Mouse (Mus musculus): Measurements from ENCODE around the gene P2rx6. TPM values are rescaled to one million over a fixed set of nuclear protein-coding genes. Genes with fewer than 3 reads are reported as not detected.
A peak's percentile ranks its signal among the peaks of the same experiment; 100 is the strongest.
"Not testable (repeated sequence)": the region's sequence is repeated elsewhere in the genome, so short reads cannot be mapped to it uniquely, and the experiment has no call there.

Gene P2rx6
- polyA plus RNA-seq, 1 experiment from 2014 or later: 0.08 TPM

DNA sequence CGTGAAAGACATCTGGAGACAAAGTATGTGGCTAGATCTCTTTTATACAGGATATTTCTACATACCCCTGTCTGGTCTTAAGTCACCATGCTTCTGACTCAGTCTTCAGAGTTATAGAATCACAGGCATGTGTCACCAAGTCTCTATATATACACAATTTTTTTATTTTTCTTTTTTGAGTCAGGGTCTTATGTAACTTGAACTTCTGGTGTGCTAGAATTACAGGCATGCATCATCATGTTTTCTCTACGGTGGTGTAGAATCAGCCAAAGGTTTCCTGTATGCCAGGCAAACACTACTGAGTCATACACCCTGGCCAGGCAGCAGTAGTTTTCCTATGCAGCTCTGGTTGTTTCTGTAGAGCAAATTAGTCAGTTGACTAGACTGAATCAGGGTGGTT is 19.1 kb upstream of the P2rx6 start:
- Histone ChIP-seq H3K4me2 (no peak overlapping the region), H3K9ac (no peak overlapping the region), H3K36me3 (no peaks in the 10 kb centered on the region), H3K4me3 (no peak overlapping the region), H3K27ac (no peak overlapping the region), H3K27me3 (replicated peaks) (peaks cover 39% of the 10 kb centered on the region), H3K4me1 (no peaks in the 10 kb centered on the region), H3K9me3 (replicated peaks) (no peaks in the 10 kb centered on the region; the same call in 1 of the 2 replicates)
- no peak for ATAC-seq
- 58% methylated on average over 2 of the region's 2 CpGs for whole genome bisulfite sequencing (ENCODE audit: insufficient replicate concordance)

DNA sequence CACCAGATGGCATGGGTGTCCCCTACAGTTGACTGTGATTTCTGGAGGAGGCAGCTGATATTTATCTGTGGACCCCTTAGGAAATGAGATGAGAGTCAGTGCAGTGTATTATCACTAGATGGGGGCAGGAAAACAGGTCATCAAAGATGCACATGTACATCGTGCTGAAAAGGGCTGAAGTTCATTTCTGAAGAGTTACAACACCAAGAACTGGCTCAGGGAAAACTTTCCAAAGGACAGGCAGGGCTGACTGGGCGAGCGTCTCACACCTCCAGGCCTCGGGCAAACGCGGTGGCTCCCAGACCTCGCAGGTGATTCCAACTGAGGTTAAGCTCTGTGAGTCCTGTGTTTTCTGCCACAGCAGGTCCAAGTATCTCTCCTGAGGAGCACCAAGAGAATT is 8.8 kb upstream of the P2rx6 start:
- 0 out of 2 replicates have a peak, but pooled peaks cover 12% of the 10 kb centered on the region for H3K27me3 ChIP-seq (replicated peaks)
- H3K4me3 ChIP-seq: no peak overlapping the region
- peaks cover 39% of the 10 kb centered on the region for H3K4me1 ChIP-seq
- no peak for ATAC-seq
- H3K36me3 ChIP-seq: no peaks in the 10 kb centered on the region
- H3K27ac ChIP-seq: no peak overlapping the region
- no peak overlapping the region for H3K9ac ChIP-seq
- H3K4me2 ChIP-seq: no peak overlapping the region
- no peaks in the 10 kb centered on the region for H3K9me3 ChIP-seq (replicated peaks)
- 50% methylated on average over 7 of the region's 7 CpGs for WGBS (ENCODE audit: insufficient replicate concordance)

DNA sequence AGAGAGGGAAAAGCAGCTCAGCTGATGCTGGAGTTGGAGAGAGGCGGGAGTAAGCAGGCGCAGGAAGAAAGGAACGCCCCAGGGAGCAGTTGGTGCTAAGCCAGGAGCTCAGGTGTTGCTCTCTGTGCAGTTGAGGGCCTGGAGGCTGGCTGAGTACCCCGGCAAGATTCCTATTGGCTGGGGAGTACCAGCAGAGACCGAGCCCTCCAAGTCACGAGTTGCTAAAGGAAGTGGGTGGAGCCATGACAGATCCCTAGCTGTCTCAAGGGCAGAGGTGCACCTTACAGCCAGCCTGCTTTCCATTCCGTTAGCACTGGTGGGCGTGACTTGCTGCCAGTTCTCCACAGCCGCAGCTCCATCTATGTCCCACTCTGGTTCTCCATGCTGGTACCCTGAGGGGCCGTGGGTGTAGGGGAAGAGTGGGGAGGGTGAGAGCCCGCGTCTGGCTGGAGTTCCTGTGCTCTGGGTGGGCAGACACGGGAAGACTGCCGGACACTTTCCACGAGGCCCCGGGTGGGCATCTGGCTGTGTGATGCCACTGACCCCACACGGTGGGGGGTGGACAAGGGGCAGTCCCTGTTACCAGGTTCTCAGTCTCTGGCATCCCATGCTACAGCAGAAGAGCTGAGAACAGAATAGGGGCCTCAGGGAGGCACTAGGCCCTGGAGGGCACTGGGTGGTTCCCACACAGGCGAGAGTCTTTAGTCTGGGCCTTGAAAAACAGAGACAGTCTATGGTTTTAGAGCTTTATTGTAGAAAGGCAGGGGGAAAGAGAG is 7.6 kb upstream of the P2rx6 start:
- peak overlapping the region; percentile 55 for H3K4me3 ChIP-seq
- peak overlapping the region; percentile 68 for H3K9ac ChIP-seq
- no peaks in the 10 kb centered on the region for H3K36me3 ChIP-seq
- ATAC-seq: peak; percentile 90
- peaks cover 10% of the 10 kb centered on the region; the same call in 1 of the 2 replicates for H3K27me3 ChIP-seq (replicated peaks)
- 15% methylated on average over 18 of the region's 18 CpGs for WGBS (ENCODE audit: insufficient replicate concordance)
- peaks cover 51% of the 10 kb centered on the region for H3K4me1 ChIP-seq
- H3K27ac ChIP-seq: peak overlapping the region; percentile 91
- H3K4me2 ChIP-seq: peak overlapping the region; percentile 91
- H3K9me3 ChIP-seq (replicated peaks): no peaks in the 10 kb centered on the region

DNA sequence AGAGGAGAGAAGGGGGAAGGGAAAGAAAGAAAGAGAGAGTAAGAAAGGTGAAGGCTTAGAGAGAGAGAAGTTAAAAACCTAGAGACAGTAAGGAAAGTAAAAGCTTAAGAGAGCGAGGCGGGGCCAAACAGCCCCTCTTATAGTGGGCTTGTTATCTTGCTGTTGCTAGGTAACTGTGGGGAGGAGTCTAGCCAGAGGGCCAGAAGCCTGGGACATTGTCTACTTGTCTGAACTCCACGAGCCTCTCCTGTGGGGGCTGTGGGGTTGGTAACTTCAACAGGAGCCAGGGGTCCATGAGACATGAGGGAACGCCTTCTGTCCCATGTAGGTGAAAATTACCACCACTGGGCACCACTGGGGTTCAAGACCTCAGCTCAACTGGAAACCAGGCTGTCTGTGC is 7.0 kb upstream of the P2rx6 start:
- 14% methylated on average over 4 of the region's 4 CpGs for WGBS (ENCODE audit: insufficient replicate concordance)
- peaks cover 55% of the 10 kb centered on the region for H3K4me1 ChIP-seq
- H3K27me3 ChIP-seq (replicated peaks): peaks cover 16% of the 10 kb centered on the region; the same call in 1 of the 2 replicates
- peak overlapping the region; percentile 68 for H3K9ac ChIP-seq
- H3K27ac ChIP-seq: peak overlapping the region; percentile 91
- peak; percentile 69 for ATAC-seq
- not testable (repeated sequence) for H3K36me3 ChIP-seq; H3K9me3 ChIP-seq (replicated peaks)
- peak overlapping the region; percentile 91 for H3K4me2 ChIP-seq
- peak overlapping the region; percentile 55 for H3K4me3 ChIP-seq

DNA sequence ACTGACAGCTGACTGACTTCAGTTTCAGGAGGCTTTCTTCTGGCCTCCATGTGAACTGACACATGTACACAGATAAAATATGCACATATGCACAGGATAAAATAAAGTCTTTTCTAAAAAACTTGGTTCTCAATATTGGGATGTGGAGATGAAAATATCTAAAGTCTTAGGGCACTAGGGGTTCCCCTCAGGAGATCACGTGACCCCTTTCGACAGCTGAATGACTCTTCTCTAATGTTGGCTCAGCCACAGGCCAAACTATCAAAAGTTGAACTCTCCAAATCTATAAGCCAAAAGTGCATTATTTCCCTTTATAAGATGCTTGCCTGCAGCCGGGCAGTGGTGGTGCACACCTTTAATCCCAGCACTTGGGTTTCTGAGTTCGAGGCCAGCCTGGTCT is 5.5 kb upstream of the P2rx6 start:
- WGBS (ENCODE audit: insufficient replicate concordance): 77% methylated on average over 4 of the region's 4 CpGs

DNA sequence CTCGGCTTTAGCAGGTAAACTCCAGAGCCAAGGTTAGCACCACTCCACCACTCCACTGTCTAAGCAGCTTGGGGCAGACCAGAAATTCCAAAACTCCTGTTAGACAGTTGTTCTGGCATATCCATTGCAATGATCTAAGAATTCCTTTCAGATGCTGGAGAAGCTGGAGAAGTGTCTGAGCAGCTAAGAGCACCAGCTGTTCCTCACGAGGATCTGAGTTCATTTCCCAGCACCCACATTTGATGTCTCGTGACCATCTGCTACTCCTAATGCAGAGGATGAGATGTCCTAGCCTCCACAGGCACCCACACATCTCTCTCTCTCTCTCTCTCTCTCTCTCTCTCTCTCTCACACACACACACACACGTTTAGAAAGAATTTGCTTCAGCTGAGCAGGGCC is 4.8 kb upstream of the P2rx6 start:
- peaks cover 33% of the 10 kb centered on the region for H3K27me3 ChIP-seq (replicated peaks)
- H3K4me2 ChIP-seq: no peak overlapping the region
- H3K36me3 ChIP-seq: no peaks in the 10 kb centered on the region
- no peaks in the 10 kb centered on the region for H3K9me3 ChIP-seq (replicated peaks)
- peaks cover 67% of the 10 kb centered on the region for H3K4me1 ChIP-seq
- no peak overlapping the region for H3K4me3 ChIP-seq
- WGBS (ENCODE audit: insufficient replicate concordance): 51% methylated on average over 4 of the region's 4 CpGs
- H3K27ac ChIP-seq: no peak overlapping the region
- H3K9ac ChIP-seq: no peak overlapping the region
- ATAC-seq: no peak

More for the DNA sequence above, 5.5 kb upstream of the P2rx6 start:
- Histone ChIP-seq H3K27ac (no peak overlapping the region), H3K27me3 (replicated peaks) (peaks cover 29% of the 10 kb centered on the region), H3K9ac (no peak overlapping the region), H3K4me3 (no peak overlapping the region), H3K4me1 (peaks cover 60% of the 10 kb centered on the region), H3K36me3 (no peaks in the 10 kb centered on the region), H3K4me2 (0 out of 2 replicates have a peak overlapping the region, but pooled peaks have one; percentile 91), H3K9me3 (replicated peaks) (no peaks in the 10 kb centered on the region)
- ATAC-seq: no peak

DNA sequence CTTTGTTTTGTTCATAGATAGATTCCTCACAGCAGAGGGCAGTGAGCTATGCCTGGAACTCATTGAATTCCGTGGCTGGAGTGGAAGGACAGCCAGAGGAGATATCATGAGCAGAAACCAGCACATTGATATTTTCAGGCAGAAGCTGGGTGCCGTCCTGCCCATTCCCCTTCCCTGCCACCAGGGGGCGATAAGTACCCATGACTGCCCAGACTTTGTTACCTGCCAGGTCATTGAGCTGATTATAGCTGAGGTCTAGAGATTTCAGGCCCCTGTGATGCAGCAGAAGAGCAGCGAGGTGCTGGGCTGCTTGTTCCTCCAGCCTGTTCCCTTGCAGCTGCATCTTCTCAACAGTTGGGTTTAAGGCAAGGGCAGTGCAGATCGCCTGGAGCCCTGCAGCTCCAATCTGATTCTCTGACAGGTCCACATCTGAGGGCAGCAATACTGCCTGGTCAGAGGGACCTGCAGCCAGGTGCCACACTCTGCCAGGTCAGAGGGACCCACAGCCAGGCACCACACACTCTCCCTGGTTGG is 3.7 kb upstream of the P2rx6 start:
- H3K9ac ChIP-seq: 0 out of 2 replicates have a peak overlapping the region, but pooled peaks have one; percentile 12
- H3K36me3 ChIP-seq: no peaks in the 10 kb centered on the region
- no peaks in the 10 kb centered on the region for H3K9me3 ChIP-seq (replicated peaks)
- peaks cover 71% of the 10 kb centered on the region for H3K4me1 ChIP-seq
- peaks cover 40% of the 10 kb centered on the region for H3K27me3 ChIP-seq (replicated peaks)
- 0 out of 2 replicates have a peak overlapping the region, but pooled peaks have one; percentile 23 for H3K4me3 ChIP-seq
- no peak for ATAC-seq
- 2% methylated on average over 5 of the region's 5 CpGs for WGBS (ENCODE audit: insufficient replicate concordance)
- no peak overlapping the region for H3K27ac ChIP-seq
- peak overlapping the region; percentile 56 for H3K4me2 ChIP-seq

DNA sequence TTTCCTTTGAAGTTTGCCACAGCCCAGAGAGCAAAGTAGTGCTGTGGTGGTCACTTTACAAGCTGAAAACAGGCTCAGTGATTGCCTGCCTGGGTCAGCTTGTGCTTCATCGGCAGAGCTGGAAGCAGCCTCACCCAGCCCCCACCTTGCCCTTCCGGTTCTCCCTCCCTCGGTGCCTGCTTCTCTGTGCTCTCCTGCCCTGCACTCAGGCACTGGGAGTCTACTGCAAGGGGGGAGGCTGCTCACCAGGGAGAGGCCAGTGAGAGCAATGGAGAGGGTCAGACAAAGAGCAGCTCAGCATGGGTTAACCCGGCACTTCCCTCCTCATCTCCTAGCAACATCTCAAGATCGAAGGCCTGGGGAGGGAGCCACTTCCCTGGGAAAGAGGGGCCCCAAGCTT is 2.9 kb upstream of the P2rx6 start:
- no peak for ATAC-seq
- Histone ChIP-seq H3K36me3 (no peaks in the 10 kb centered on the region), H3K9me3 (replicated peaks) (no peaks in the 10 kb centered on the region), H3K4me2 (peak overlapping the region; percentile 56), H3K4me1 (peaks cover 63% of the 10 kb centered on the region), H3K27me3 (replicated peaks) (peaks cover 47% of the 10 kb centered on the region), H3K27ac (no peak overlapping the region), H3K9ac (peak overlapping the region; percentile 12; the same call in 1 of the 2 replicates), H3K4me3 (peak overlapping the region; percentile 23; the same call in 1 of the 2 replicates)
- WGBS (ENCODE audit: insufficient replicate concordance): 1% methylated on average over 5 of the region's 5 CpGs

DNA sequence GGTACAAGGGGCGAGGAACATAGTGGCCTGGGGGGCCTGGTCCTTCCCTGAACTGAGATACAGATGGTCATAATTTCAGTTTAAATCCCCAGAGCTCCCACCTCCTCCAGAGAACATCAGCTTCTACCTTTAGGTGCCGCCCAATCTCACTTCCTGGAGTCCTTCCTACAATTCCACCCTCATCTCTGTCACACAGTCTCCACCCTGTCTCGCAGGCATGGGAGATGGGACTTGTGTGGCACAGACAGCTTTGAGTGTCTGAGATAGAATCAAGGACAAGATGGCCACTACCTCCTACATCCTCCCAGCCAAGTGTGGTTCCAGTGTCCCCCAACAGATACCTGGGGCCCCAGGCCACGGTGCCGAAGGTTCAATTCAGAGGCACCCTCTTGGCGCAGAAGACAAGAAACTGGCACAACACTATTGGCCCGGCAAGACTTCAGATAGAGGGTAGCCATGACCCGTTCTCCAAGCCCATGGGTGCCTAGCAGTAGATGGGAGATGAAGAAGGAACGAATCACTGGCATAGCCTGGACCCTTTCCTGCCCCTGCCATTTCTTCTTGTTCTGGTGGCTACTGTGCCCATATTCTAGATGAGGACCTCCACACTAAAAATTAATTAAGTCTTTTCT is 2.2 kb upstream of the P2rx6 start:
- peak overlapping the region; percentile 56; the same call in 1 of the 2 replicates for H3K4me2 ChIP-seq
- 58% methylated on average over 9 of the region's 9 CpGs for WGBS (ENCODE audit: insufficient replicate concordance)

DNA sequence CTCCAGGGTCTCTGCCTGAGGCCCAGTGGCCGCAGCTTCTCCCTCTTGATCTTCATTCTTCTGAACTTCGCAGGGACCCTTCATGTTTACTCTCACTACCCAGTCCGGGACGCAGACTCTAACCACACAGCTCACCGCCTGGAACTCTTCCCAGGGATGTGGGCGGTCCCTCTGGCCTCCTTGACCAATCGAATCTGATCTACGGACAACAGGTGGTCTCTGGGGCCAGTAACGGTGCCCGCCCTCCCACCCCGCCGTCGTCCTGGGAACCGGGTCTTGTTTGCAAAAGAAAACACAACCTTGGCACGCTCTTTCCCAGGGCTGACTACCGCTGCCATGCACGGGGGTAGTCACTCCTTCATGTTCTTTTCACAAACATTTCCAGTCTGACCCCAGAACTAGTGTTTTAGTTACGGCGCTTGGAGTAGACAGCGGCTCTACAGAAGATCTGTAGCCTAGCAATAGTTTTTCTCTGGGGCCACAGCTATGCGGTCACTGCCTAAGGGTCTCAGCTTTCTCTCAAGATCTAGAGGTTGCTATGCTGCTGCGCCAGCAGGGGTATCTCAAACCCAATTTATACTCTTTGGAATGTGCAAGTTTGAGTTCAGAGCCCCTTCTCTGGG is 446 bp upstream of the P2rx6 start, which contains the start of gene Lrrc74b:
Lrrc74b (minus strand) TSS at position 120 of the 623 bp plus-strand sequence.
- no peak for ATAC-seq
- no peaks in the 10 kb centered on the region for H3K9me3 ChIP-seq (replicated peaks)
- peaks cover 39% of the 10 kb centered on the region for H3K4me1 ChIP-seq
- H3K27me3 ChIP-seq (replicated peaks): peaks cover 71% of the 10 kb centered on the region
- peak within 1 kb of the TSS; percentile 7; the same call in 1 of the 2 replicates for H3K9ac ChIP-seq
- H3K4me3 ChIP-seq: peak within 1 kb of the TSS; percentile 35
- no peak within 1 kb of the TSS for H3K27ac ChIP-seq
- no peaks in the 10 kb centered on the region for H3K36me3 ChIP-seq
- WGBS (ENCODE audit: insufficient replicate concordance): 8% methylated on average over 22 of the region's 22 CpGs
- H3K4me2 ChIP-seq: peak within 1 kb of the TSS; percentile 60

More for the DNA sequence above, 2.2 kb upstream of the P2rx6 start:
- no peaks in the 10 kb centered on the region for H3K36me3 ChIP-seq
- H3K4me1 ChIP-seq: peaks cover 56% of the 10 kb centered on the region
- ATAC-seq: no peak
- no peak overlapping the region for H3K27ac ChIP-seq
- peaks cover 54% of the 10 kb centered on the region for H3K27me3 ChIP-seq (replicated peaks)
- H3K4me3 ChIP-seq: no peak overlapping the region
- no peaks in the 10 kb centered on the region for H3K9me3 ChIP-seq (replicated peaks)
- H3K9ac ChIP-seq: no peak overlapping the region

DNA sequence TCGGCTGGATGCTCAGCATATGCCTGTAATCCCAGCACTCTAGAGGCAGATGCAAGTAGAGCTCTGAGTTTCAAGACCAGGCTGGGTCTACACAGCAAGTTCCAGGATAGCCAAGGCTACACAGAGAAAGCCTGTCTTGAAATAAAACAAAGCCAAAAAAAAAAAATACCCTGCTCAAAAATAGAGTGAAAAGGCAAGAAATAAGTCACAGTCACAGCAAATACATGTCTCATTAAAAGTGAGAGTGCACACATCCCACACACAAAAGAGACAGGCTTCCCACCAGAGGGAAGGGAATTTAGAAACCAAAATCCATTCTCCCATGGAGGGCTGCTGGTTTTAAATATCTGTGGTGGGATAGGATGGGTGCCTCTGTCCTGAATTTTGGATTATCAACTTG is 1.9 kb downstream of the P2rx6 start:
- no peak for ATAC-seq
- 55% methylated on average over 1 of the region's 1 CpGs for WGBS (ENCODE audit: insufficient replicate concordance)
- H3K9me3 ChIP-seq (replicated peaks): no peaks in the 10 kb centered on the region
- H3K36me3 ChIP-seq: no peaks in the 10 kb centered on the region
- no peak overlapping the region for H3K27ac ChIP-seq
- no peak overlapping the region for H3K9ac ChIP-seq
- H3K4me2 ChIP-seq: no peak overlapping the region
- peaks cover 93% of the 10 kb centered on the region for H3K27me3 ChIP-seq (replicated peaks)
- no peak overlapping the region for H3K4me3 ChIP-seq
- peaks cover 29% of the 10 kb centered on the region for H3K4me1 ChIP-seq
